ENCODE assay signal across 8 mouse cellular contexts in genomic region chr13:73502719-73503118, GRCm38 (mm10). TPM values are rescaled to one million over a fixed set of nuclear protein-coding genes. Genes with fewer than 3 reads are reported as not detected.
DNase-seq lines count a peak whose midpoint lies in the region; ATAC-seq and TF ChIP-seq lines count a peak whose summit lies in the region.

No protein-coding gene starts in this region.

- H3K4me3 ChIP-seq in lung, adult 2 months (replicated peaks; ENCODE audit: extremely low read depth, low read depth, low read length), result no peak overlapping the region
- H3K4me3 ChIP-seq in hindbrain, embryonic 12.5 days, result no peak overlapping the region
- H3K4me3 ChIP-seq in forebrain, embryonic 11.5 days (ENCODE audit: low read depth, low read length), result no peak overlapping the region

- no peaks in the 10 kb centered on the region for H3K9me3 ChIP-seq in hindbrain, embryonic 12.5 days (replicated peaks)
- no peaks in the 10 kb centered on the region for H3K9me3 ChIP-seq in forebrain, embryonic 11.5 days (ENCODE audit: control insufficient read depth, low read length)

- H3K4me2 ChIP-seq in hindbrain, embryonic 12.5 days (replicated peaks), result no peak overlapping the region
- no peak overlapping the region for H3K4me2 ChIP-seq in forebrain, embryonic 11.5 days (ENCODE audit: low read depth, low read length, severe bottlenecking)

- no peak overlapping the region for H3K27ac ChIP-seq in hindbrain, embryonic 12.5 days
- no peak overlapping the region for H3K27ac ChIP-seq in forebrain, embryonic 11.5 days (ENCODE audit: low read depth, low read length)

- peaks cover 57% of the 10 kb centered on the region for H3K36me3 ChIP-seq in hindbrain, embryonic 12.5 days
- H3K36me3 ChIP-seq in forebrain, embryonic 11.5 days (ENCODE audit: control insufficient read depth, insufficient read depth, low read length), result no peaks in the 10 kb centered on the region; the same call in 1 of the 2 replicates

- TF ChIP-seq CTCF in lung, adult 2 months (IDR thresholded peaks at IDR 0.05; ENCODE audit: insufficient read depth, low read length), result peak; percentile 53

- no peak for TF ChIP-seq POLR2A in lung, adult 2 months (IDR thresholded peaks at IDR 0.05; ENCODE audit: borderline replicate concordance, extremely low read depth, low read depth, low read length)

- H3K4me1 ChIP-seq in lung, adult 2 months (ENCODE audit: control insufficient read depth, insufficient read depth, low read length), result peaks cover 9% of the 10 kb centered on the region
- H3K4me1 ChIP-seq in hindbrain, embryonic 12.5 days, result no peaks in the 10 kb centered on the region
- no peaks in the 10 kb centered on the region for H3K4me1 ChIP-seq in forebrain, embryonic 11.5 days (replicated peaks; ENCODE audit: control insufficient read depth, insufficient read depth, low read length)

- no peak for ATAC-seq in hindbrain, embryonic 12.5 days (ENCODE audit: low FRiP score)
- ATAC-seq in forebrain, embryonic 11.5 days (replicated peaks; ENCODE audit: low FRiP score), result no peak

- DNase-seq in adrenal gland, postnatal 14 days, result peak; percentile 39
- DNase-seq in adrenal gland, adult 18-20 months (ENCODE audit: low spot score in 2 of 2), result no peak
- no peak for DNase-seq in lung, adult 2 months
- DNase-seq in lung, adult 18-20 months, result no peak
- DNase-seq in c-Kit-positive CD71-positive TER-119-positive erythroid progenitor cells, embryonic 14.5 days (ENCODE audit: low spot score), result peak; percentile 52
- DNase-seq in retina, embryonic 14.5 days (ENCODE audit: low spot score), result peak; percentile 27
- DNase-seq in forebrain, embryonic 11.5 days (ENCODE audit: low spot score), result no peak

- H3K27me3 ChIP-seq in hindbrain, embryonic 12.5 days, result no peaks in the 10 kb centered on the region
- no peaks in the 10 kb centered on the region for H3K27me3 ChIP-seq in forebrain, embryonic 11.5 days (ENCODE audit: control insufficient read depth, insufficient read depth, low read length)

- H3K9ac ChIP-seq in hindbrain, embryonic 12.5 days, result no peak overlapping the region
- H3K9ac ChIP-seq in forebrain, embryonic 11.5 days (ENCODE audit: low read length), result no peak overlapping the region

- 46% methylated on average over 2 of the region's 2 CpGs for WGBS in lung, adult 2 months
- 70% methylated on average over 2 of the region's 2 CpGs for WGBS in hindbrain, embryonic 12.5 days
- WGBS in forebrain, embryonic 11.5 days, result 82% methylated on average over 2 of the region's 2 CpGs

RNA-seq across cellular contexts. Expression of gene Slc6a3, which starts 33.8 kb away (rescaled TPM):
- total RNA-seq in adrenal gland, postnatal 14 days (2021), result 0.11 TPM in 1 of 2 replicates, not detected in the other
- total RNA-seq in adrenal gland, adult 18-20 months (2021), result under 1 TPM in 1 of 2 experiments, not detected in 1; 0.10 TPM
- 0.10 and 0.12 TPM in 2 replicates for polyA plus RNA-seq in lung, adult 2 months (2012; rRNA removed)
- polyA plus RNA-seq in hindbrain, embryonic 12.5 days (2016; fragmentation: Nextera tagmentation; extraction: Ambion mirVana), result 0.05 TPM in 1 of 2 replicates, not detected in the other
- 0.08 and 0.75 TPM in 2 replicates for polyA plus RNA-seq in forebrain, embryonic 11.5 days (2014; fragmentation: Nextera tagmentation; extraction: Ambion mirVana)

RNA-seq across cellular contexts. Expression of gene Lpcat1, which starts 35.7 kb away (rescaled TPM):
- total RNA-seq in adrenal gland, postnatal 14 days (2021), result 17.3 and 18.9 TPM in 2 replicates
- total RNA-seq in adrenal gland, adult 18-20 months (2021), result 10 to 100 TPM; 11.7 to 14.0 TPM
- polyA plus RNA-seq in lung, adult 2 months (2012; rRNA removed), result 408 and 425 TPM in 2 replicates
- 67.0 and 68.4 TPM in 2 replicates for polyA plus RNA-seq in hindbrain, embryonic 12.5 days (2016; fragmentation: Nextera tagmentation; extraction: Ambion mirVana)
- polyA plus RNA-seq in forebrain, embryonic 11.5 days (2014; fragmentation: Nextera tagmentation; extraction: Ambion mirVana), result 64.3 and 68.0 TPM in 2 replicates

Comparison
In these comparisons a context has a peak if more than half of its experiments do, and no peak if none do; other contexts are left out.
1. DNase-seq: peak in adrenal gland, postnatal 14 days (single experiment), c-Kit-positive CD71-positive TER-119-positive erythroid progenitor cells, embryonic 14.5 days (single experiment) and retina, embryonic 14.5 days (single experiment); none in adrenal gland, adult 18-20 months (0 of 2), lung, adult 2 months (single experiment), lung, adult 18-20 months (0 of 2) and forebrain, embryonic 11.5 days (single experiment).